Mouse (Mus musculus): Measurements from ENCODE around the gene 1700001C02Rik.

DNA sequence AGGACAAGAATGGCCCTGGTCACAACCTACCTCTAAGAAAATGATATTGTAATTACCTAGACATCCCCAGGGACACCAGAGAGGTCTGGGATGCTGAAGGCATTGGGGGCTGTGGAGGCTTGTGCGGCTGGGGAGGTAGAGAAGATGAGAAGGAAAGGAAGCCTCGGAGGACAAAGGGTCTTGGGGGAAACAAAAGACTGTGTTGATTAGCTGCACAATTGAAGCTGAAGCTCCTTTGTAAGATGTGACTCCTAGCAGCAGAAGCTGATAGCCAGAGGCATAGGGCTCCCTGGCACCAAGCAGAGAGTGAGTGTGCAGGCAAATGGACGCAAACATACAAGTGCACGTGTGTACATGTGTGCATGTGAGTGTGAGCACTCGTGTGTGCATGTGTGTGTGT lies 49.2 kb upstream of the 1700001C02Rik start:
- TF ChIP-seq CTCF (IDR thresholded peaks at IDR 0.05; ENCODE audit: low read depth) (no peak), EP300 (IDR thresholded peaks at IDR 0.05; ENCODE audit: low read depth) (no peak)
